Mouse (Mus musculus) lung, embryonic 14.5 days (tissue): ENCODE measurements around the gene Frmd4a. TPM values are rescaled to one million over a fixed set of nuclear protein-coding genes. Genes with fewer than 3 reads are reported as not detected.

Experiments
- ATAC-seq: fragments of 200-750 bp; cut with Nextera tagmentation; 2 replicates; pipeline ENCODE4 v1.8.0; 2017; ENCODE audit warnings: mild to moderate bottlenecking, moderate TSS enrichment, moderate library complexity; ENCODE audit not compliant: insufficient read depth
- DNase-seq: peaks from one replicate; pipeline ENCODE4 v3.0.0-alpha.2; 2015
- H3K27ac ChIP-seq: fragments of 300-500 bp; sonication (generic); 2 replicates; pipeline ENCODE4 v1.5.1; 2014; ENCODE audit warnings: low read depth, mild to moderate bottlenecking, moderate library complexity
- H3K27me3 ChIP-seq: fragments of 300-500 bp; sonication (generic); 2 replicates; pipeline ENCODE4 v1.6.1; 2014; ENCODE audit warnings: low read length, control low read depth; ENCODE audit not compliant: insufficient read depth
- H3K36me3 ChIP-seq: fragments of 300-500 bp; sonication (generic); 2 replicates; pipeline ENCODE4 v1.6.1; 2014; ENCODE audit warnings: control low read depth; ENCODE audit not compliant: insufficient read depth
- H3K4me1 ChIP-seq: fragments of 300-500 bp; sonication (generic); 2 replicates; pipeline ENCODE4 v1.6.1; 2014; ENCODE audit warnings: antibody characterized with exemption, control low read depth; ENCODE audit not compliant: insufficient read depth
- H3K4me2 ChIP-seq: fragments of 300-500 bp; sonication (generic); 2 replicates; pipeline ENCODE4 v1.6.1; 2014; ENCODE audit warnings: mild to moderate bottlenecking
- H3K4me3 ChIP-seq: fragments of 300-500 bp; sonication (generic); 2 replicates; pipeline ENCODE4 v1.5.1; 2014; ENCODE audit warnings: low read depth, low read length
- H3K9ac ChIP-seq: fragments of 300-500 bp; sonication (generic); 2 replicates; pipeline ENCODE4 v1.6.1; 2014
- H3K9me3 ChIP-seq: fragments of 300-500 bp; sonication (generic); 2 replicates; pipeline ENCODE4 v1.6.1; 2016; ENCODE audit warnings: low read depth, low read length, control low read depth
- CTCF ChIP-seq: IDR thresholded peaks from 2 replicates; pipeline ENCODE4 v1.5.1; 2016; ENCODE audit warnings: antibody characterized with exemption, low read depth
- WGBS: fragments of 180-500 bp; shearing (Covaris S2); extraction: QIAGEN DNeasy Blood & Tissue Kit; methylation state at CpG from one replicate; pipeline ENCODE4 v1.1.7; 2014; 5-methylcytosine and 5-hydroxymethylcytosine counted together
- polyA plus RNA-seq: library from polyadenylated mRNA; unstranded; fragments of >200 nt; fragmentation: Nextera tagmentation; extraction: Ambion mirVana; gene quantifications from 2 replicates; pipeline ENCODE4 v1.2.1, GENCODE M21; 2014

Frmd4a gene
- polyA plus RNA-seq, 1 experiment from 2014 or later: 37.1 TPM

- peak overlapping the region; percentile 64 for H3K27ac ChIP-seq
- no peak overlapping the region for H3K4me3 ChIP-seq
- H3K4me2 ChIP-seq: no peak overlapping the region
- ATAC-seq: peak; percentile 69; the same call in 1 of the 2 replicates
- H3K4me1 ChIP-seq: 0 out of 2 replicates have a peak, but pooled peaks cover 6% of the 10 kb centered on the region
- no peaks in the 10 kb centered on the region for H3K9me3 ChIP-seq
- H3K36me3 ChIP-seq: peaks cover 12% of the 10 kb centered on the region; the same call in 1 of the 2 replicates
- H3K9ac ChIP-seq: no peak overlapping the region
- H3K27me3 ChIP-seq: no peaks in the 10 kb centered on the region
- 27% methylated on average over 5 of the region's 5 CpGs for WGBS
- no peak for TF ChIP-seq CTCF
- DNase-seq: peak; percentile 48
Observed at GRCm38 (mm10) chr2:4509739-4510138, 492.2 kb downstream of the Frmd4a start.

GRCm38 (mm10) chr2:4510208-4511079 is 492.9 kb downstream of the Frmd4a start:
- 48% methylated on average over 11 of the region's 11 CpGs for WGBS
- H3K27ac ChIP-seq: peak overlapping the region; percentile 64
- H3K4me2 ChIP-seq: no peak overlapping the region
- ATAC-seq (peak; percentile 69), DNase-seq (peak; percentile 81)
- no peak overlapping the region for H3K9ac ChIP-seq
- H3K4me3 ChIP-seq: no peak overlapping the region
- H3K36me3 ChIP-seq: peaks cover 12% of the 10 kb centered on the region; the same call in 1 of the 2 replicates
- no peak for TF ChIP-seq CTCF
- H3K27me3 ChIP-seq: no peaks in the 10 kb centered on the region
- H3K4me1 ChIP-seq: 0 out of 2 replicates have a peak, but pooled peaks cover 6% of the 10 kb centered on the region
- no peaks in the 10 kb centered on the region for H3K9me3 ChIP-seq

- no peak overlapping the region for H3K9ac ChIP-seq
- no peaks in the 10 kb centered on the region for H3K9me3 ChIP-seq
- no peak overlapping the region for H3K4me3 ChIP-seq
- peak overlapping the region; percentile 54; the same call in 1 of the 2 replicates for H3K27ac ChIP-seq
- DNase-seq (no peak), ATAC-seq (no peak)
- H3K4me2 ChIP-seq: no peak overlapping the region
- no peak for TF ChIP-seq CTCF
- H3K36me3 ChIP-seq: peaks cover 12% of the 10 kb centered on the region; the same call in 1 of the 2 replicates
- H3K27me3 ChIP-seq: no peaks in the 10 kb centered on the region
- H3K4me1 ChIP-seq: 0 out of 2 replicates have a peak, but pooled peaks cover 6% of the 10 kb centered on the region
- 85% methylated on average over 2 of the region's 2 CpGs for WGBS
Observed at GRCm38 (mm10) chr2:4511080-4511386, 493.5 kb downstream of the Frmd4a start.

- TF ChIP-seq CTCF: no peak
- H3K4me2 ChIP-seq: no peak overlapping the region
- H3K4me3 ChIP-seq: no peak overlapping the region
- H3K9me3 ChIP-seq: no peaks in the 10 kb centered on the region
- DNase-seq (no peak), ATAC-seq (no peak)
- no peaks in the 10 kb centered on the region for H3K27me3 ChIP-seq
- peaks cover 6% of the 10 kb centered on the region; the same call in 1 of the 2 replicates for H3K36me3 ChIP-seq
- no peak overlapping the region for H3K27ac ChIP-seq
- H3K9ac ChIP-seq: no peak overlapping the region
- 0 out of 2 replicates have a peak, but pooled peaks cover 6% of the 10 kb centered on the region for H3K4me1 ChIP-seq
- 50% methylated on average over 14 of the region's 14 CpGs for WGBS
Observed at GRCm38 (mm10) chr2:4512607-4513006, 495.1 kb downstream of the Frmd4a start.

- H3K9ac ChIP-seq: no peak overlapping the region
- peak overlapping the region; percentile 95; the same call in 1 of the 2 replicates for H3K27ac ChIP-seq
- ATAC-seq (no peak), DNase-seq (no peak)
- 78% methylated on average over 3 of the region's 3 CpGs for WGBS
- H3K4me1 ChIP-seq: no peaks in the 10 kb centered on the region
- TF ChIP-seq CTCF: no peak
- H3K9me3 ChIP-seq: no peaks in the 10 kb centered on the region
- peaks cover 6% of the 10 kb centered on the region; the same call in 1 of the 2 replicates for H3K36me3 ChIP-seq
- no peak overlapping the region for H3K4me2 ChIP-seq
- H3K27me3 ChIP-seq: no peaks in the 10 kb centered on the region
- H3K4me3 ChIP-seq: no peak overlapping the region
Observed at GRCm38 (mm10) chr2:4515910-4516309, 498.4 kb downstream of the Frmd4a start.

- no peaks in the 10 kb centered on the region for H3K4me1 ChIP-seq
- 15% methylated on average over 7 of the region's 7 CpGs for WGBS
Observed at GRCm38 (mm10) chr2:4516819-4517552, 499.5 kb downstream of the Frmd4a start.

More at GRCm38 (mm10) chr2:4516819-4517552, 499.5 kb downstream of the Frmd4a start:
- peaks cover 6% of the 10 kb centered on the region; the same call in 1 of the 2 replicates for H3K36me3 ChIP-seq
- H3K4me3 ChIP-seq: no peak overlapping the region
- ATAC-seq (peak; percentile 68), DNase-seq (peak; percentile 91)
- no peak for TF ChIP-seq CTCF
- peak overlapping the region; percentile 95 for H3K27ac ChIP-seq
- peak overlapping the region; percentile 48 for H3K4me2 ChIP-seq
- H3K27me3 ChIP-seq: no peaks in the 10 kb centered on the region
- H3K9ac ChIP-seq: no peak overlapping the region
- no peaks in the 10 kb centered on the region for H3K9me3 ChIP-seq
